Mouse (Mus musculus) naive thymus-derived CD4-positive, alpha-beta T cell, adult 2 months (primary cell): Measurements from ENCODE around the gene Akirin1.

Source experiments
- DNase-seq: peaks from one replicate; pipeline ENCODE4 v3.0.0-alpha.2; 2011; ENCODE audit warnings: low read depth

Gene Akirin1

GRCm38 (mm10) chr4:123750152-123750651, at the start of gene Akirin1:
Gene Akirin1 (minus strand): TSS chr4:123750345.
- peak; percentile 97 for DNase-seq

- DNase-seq: no peak
These were observed 47.7 kb upstream of the Akirin1 start for GRCm38 (mm10) chr4:123797856-123798255.

GRCm38 (mm10) chr4:123797403-123797802, 47.3 kb upstream of the Akirin1 start:
- DNase-seq: no peak

GRCm38 (mm10) chr4:123795057-123795456, 44.9 kb upstream of the Akirin1 start:
- DNase-seq: no peak

- no peak for DNase-seq
These were observed 43.0 kb upstream of the Akirin1 start for GRCm38 (mm10) chr4:123793136-123793535.

GRCm38 (mm10) chr4:123792666-123793065, 42.5 kb upstream of the Akirin1 start:
- DNase-seq: no peak

GRCm38 (mm10) chr4:123787191-123787985, 37.2 kb upstream of the Akirin1 start, which contains the start of gene Rhbdl2:
Gene Rhbdl2 (plus strand): TSS chr4:123787874.
- no peak for DNase-seq

GRCm38 (mm10) chr4:123768234-123768633, 18.1 kb upstream of the Akirin1 start:
- DNase-seq: no peak

GRCm38 (mm10) chr4:123767807-123768206, 17.7 kb upstream of the Akirin1 start:
- no peak for DNase-seq

- DNase-seq: no peak
These were observed 14.9 kb upstream of the Akirin1 start for GRCm38 (mm10) chr4:123765071-123765470.

- DNase-seq: no peak
These were observed 8.2 kb upstream of the Akirin1 start for GRCm38 (mm10) chr4:123758306-123758705.

GRCm38 (mm10) chr4:123750707-123751312, 665 bp upstream of the Akirin1 start:
- no peak for DNase-seq

- no peak for DNase-seq
These were observed 538 bp downstream of the Akirin1 start for GRCm38 (mm10) chr4:123749484-123750130.

GRCm38 (mm10) chr4:123748726-123749415, 1.3 kb downstream of the Akirin1 start:
- peak; percentile 46 for DNase-seq

GRCm38 (mm10) chr4:123745221-123745775, 4.8 kb downstream of the Akirin1 start:
- no peak for DNase-seq

- DNase-seq: no peak
These were observed 7.3 kb downstream of the Akirin1 start for GRCm38 (mm10) chr4:123742891-123743290.

- DNase-seq: no peak
These were observed 11.4 kb downstream of the Akirin1 start for GRCm38 (mm10) chr4:123738708-123739107.

GRCm38 (mm10) chr4:123733532-123733931, 16.6 kb downstream of the Akirin1 start:
- no peak for DNase-seq

- no peak for DNase-seq
These were observed 17.2 kb downstream of the Akirin1 start for GRCm38 (mm10) chr4:123732921-123733320.

- no peak for DNase-seq
These were observed 17.8 kb downstream of the Akirin1 start for GRCm38 (mm10) chr4:123732163-123732910.

- DNase-seq: no peak
These were observed 28.4 kb downstream of the Akirin1 start for GRCm38 (mm10) chr4:123721761-123722160.
